Mouse (Mus musculus) lung, adult 2 months (tissue): ENCODE measurements around the gene Pilra.

ENCODE experiments used
- CTCF ChIP-seq: fragments of 200-500 bp; IDR thresholded peaks from 2 replicates; pipeline ENCODE4 v1.5.1; 2011; ENCODE audit warnings: mild to moderate bottlenecking, low read length, control low read depth; ENCODE audit not compliant: insufficient read depth
- POLR2A ChIP-seq: fragments of 200-500 bp; IDR thresholded peaks from 2 replicates; pipeline ENCODE4 v1.6.1; 2011; ENCODE audit warnings: low read depth, mild to moderate bottlenecking, control low read depth, low read length, borderline replicate concordance; ENCODE audit errors: extremely low read depth

DNA sequence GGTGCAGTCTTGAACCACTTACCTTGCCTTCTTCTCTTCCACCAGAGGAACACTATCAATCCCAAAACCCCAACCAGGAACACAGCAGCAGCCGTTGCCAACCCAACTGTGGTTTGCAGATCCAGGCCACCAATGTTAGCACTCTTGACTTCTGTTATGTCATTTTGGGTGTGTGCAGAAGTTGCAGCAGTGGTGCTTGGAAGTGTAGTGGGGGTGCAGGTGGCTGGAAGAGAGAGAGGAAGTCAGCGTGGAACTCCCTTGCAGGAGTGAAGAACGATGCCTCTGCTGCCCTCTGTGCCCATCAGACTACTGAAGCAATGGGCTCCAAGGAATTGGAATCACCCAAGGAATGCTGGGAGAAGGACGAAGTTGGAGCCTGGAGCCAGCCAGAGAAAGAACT, 5.0 kb downstream of the Pilra start:
- TF ChIP-seq POLR2A (no peak), CTCF (no peak)
